Mouse (Mus musculus): ENCODE measurements around the gene Smco3.

- no peak for TF ChIP-seq CTCF (IDR thresholded peaks at IDR 0.05 in 2 of 3, conservative IDR thresholded peaks at IDR 0.05 in 1 of 3; ENCODE audit: control insufficient read depth in 1 of 3, insufficient read depth in 1 of 3, low read depth in 2 of 3, low read length in 3 of 3, poor library complexity in 1 of 3, severe bottlenecking in 1 of 3)
- TF ChIP-seq POLR2A (IDR thresholded peaks at IDR 0.05; ENCODE audit: control insufficient read depth in 1 of 2, insufficient read depth in 1 of 2, low read depth in 1 of 2, low read length in 2 of 2, poor library complexity in 1 of 2): no peak
- TF ChIP-seq CHD1 (IDR thresholded peaks at IDR 0.05; ENCODE audit: low read depth, low read length): no peak
- TF ChIP-seq NRF1 (IDR thresholded peaks at IDR 0.05; ENCODE audit: insufficient read depth, low read depth, low read length, poor library complexity, severe bottlenecking): no peak
Measured at GRCm38 (mm10) chr6:136795850-136796249, 39.4 kb downstream of the Smco3 start.

Data from MEL (cell line).